Mouse (Mus musculus) intestine, embryonic 15.5 days (tissue): ENCODE measurements around the gene Mtx1. TPM values are rescaled to one million over a fixed set of nuclear protein-coding genes. Genes with fewer than 3 reads are reported as not detected.
A peak's percentile ranks its signal among the peaks of the same experiment; 100 is the strongest.

Experiments used
- ATAC-seq: fragments of 200-750 bp; cut with Nextera tagmentation; 2 replicates; pipeline ENCODE4 v1.8.0; 2017; ENCODE audit warnings: moderate TSS enrichment, moderate library complexity
- H3K27ac ChIP-seq: fragments of 300-500 bp; sonication (generic); 2 replicates; pipeline ENCODE4 v1.5.1; 2015; ENCODE audit warnings: mild to moderate bottlenecking, inconsistent platforms
- H3K27me3 ChIP-seq: fragments of 300-500 bp; sonication (generic); replicated peaks from 2 replicates; pipeline ENCODE4 v1.6.1; 2015; ENCODE audit warnings: inconsistent platforms
- H3K36me3 ChIP-seq: fragments of 300-500 bp; sonication (generic); 2 replicates; pipeline ENCODE4 v1.6.1; 2015; ENCODE audit warnings: inconsistent platforms
- H3K4me1 ChIP-seq: fragments of 300-500 bp; sonication (generic); replicated peaks from 2 replicates; pipeline ENCODE4 v1.6.1; 2015; ENCODE audit warnings: inconsistent platforms
- H3K4me2 ChIP-seq: fragments of 300-500 bp; sonication (generic); replicated peaks from 2 replicates; pipeline ENCODE4 v1.6.1; 2015; ENCODE audit warnings: mild to moderate bottlenecking, inconsistent platforms
- H3K4me3 ChIP-seq: fragments of 300-500 bp; sonication (generic); replicated peaks from 2 replicates; pipeline ENCODE4 v1.5.1; 2015; ENCODE audit warnings: inconsistent platforms
- H3K9ac ChIP-seq: fragments of 300-500 bp; sonication (generic); 2 replicates; pipeline ENCODE4 v1.6.1; 2015; ENCODE audit warnings: inconsistent platforms
- H3K9me3 ChIP-seq: fragments of 300-500 bp; sonication (generic); 2 replicates; pipeline ENCODE4 v1.6.1; 2016; ENCODE audit warnings: inconsistent platforms
- WGBS: fragments of 180-500 bp; shearing (Covaris S2); methylation state at CpG from one replicate; pipeline ENCODE4 v1.1.7; 2015; 5-methylcytosine and 5-hydroxymethylcytosine counted together
- polyA plus RNA-seq: library from polyadenylated mRNA; unstranded; fragments of >200 nt; fragmentation: Nextera tagmentation; extraction: Ambion mirVana; gene quantifications from 2 replicates; pipeline ENCODE4 v1.2.1, GENCODE M21; 2015

Gene Mtx1
- polyA plus RNA-seq, 1 experiment from 2014 or later: 214 TPM

- Histone ChIP-seq H3K27me3 (no peaks in the 10 kb centered on the region), H3K4me3 (no peak overlapping the region), H3K4me2 (no peak overlapping the region), H3K36me3 (no peaks in the 10 kb centered on the region), H3K9ac (no peak overlapping the region), H3K27ac (no peak overlapping the region), H3K9me3 (no peaks in the 10 kb centered on the region), H3K4me1 (peaks cover 22% of the 10 kb centered on the region)
- 75% methylated on average over 12 of the region's 12 CpGs for WGBS
- no peak for ATAC-seq
These were observed 38.4 kb downstream of the Mtx1 start for GRCm38 (mm10) chr3:89188478-89188875.

GRCm38 (mm10) chr3:89187690-89188477, 39.0 kb downstream of the Mtx1 start:
- Histone ChIP-seq H3K36me3 (no peaks in the 10 kb centered on the region), H3K27ac (no peak overlapping the region), H3K4me3 (no peak overlapping the region), H3K4me2 (no peak overlapping the region), H3K9me3 (no peaks in the 10 kb centered on the region), H3K27me3 (no peaks in the 10 kb centered on the region), H3K4me1 (peaks cover 25% of the 10 kb centered on the region), H3K9ac (no peak overlapping the region)
- whole genome bisulfite sequencing: 86% methylated on average over 18 of the region's 18 CpGs
- ATAC-seq: no peak

DNA sequence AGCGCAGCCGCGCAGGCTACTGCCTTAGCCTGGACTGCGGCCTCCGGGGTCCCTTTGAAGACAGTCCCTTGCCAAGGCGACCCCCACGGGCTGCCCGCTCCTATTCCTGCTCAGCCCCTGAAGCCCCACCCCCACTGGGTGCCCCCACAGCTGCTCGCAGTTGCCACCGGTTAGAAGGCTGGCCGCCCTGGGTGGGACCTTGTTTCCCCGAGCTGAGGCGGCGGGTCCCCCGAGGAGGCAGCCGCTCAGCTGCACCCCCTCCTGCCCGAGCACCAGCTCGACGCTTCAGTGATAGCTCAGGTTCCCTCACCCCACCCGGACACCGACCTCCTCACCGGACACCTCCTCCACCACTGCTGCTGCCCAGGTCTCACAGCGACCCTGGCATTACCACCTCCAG, 39.7 kb downstream of the Mtx1 start:
- Histone ChIP-seq H3K9ac (no peak overlapping the region), H3K27ac (no peak overlapping the region), H3K4me3 (no peak overlapping the region), H3K36me3 (0 out of 2 replicates have a peak, but pooled peaks cover 4% of the 10 kb centered on the region), H3K27me3 (no peaks in the 10 kb centered on the region), H3K4me1 (peaks cover 31% of the 10 kb centered on the region), H3K4me2 (no peak overlapping the region), H3K9me3 (no peaks in the 10 kb centered on the region)
- no peak for ATAC-seq
- 57% methylated on average over 23 of the region's 23 CpGs for WGBS

DNA sequence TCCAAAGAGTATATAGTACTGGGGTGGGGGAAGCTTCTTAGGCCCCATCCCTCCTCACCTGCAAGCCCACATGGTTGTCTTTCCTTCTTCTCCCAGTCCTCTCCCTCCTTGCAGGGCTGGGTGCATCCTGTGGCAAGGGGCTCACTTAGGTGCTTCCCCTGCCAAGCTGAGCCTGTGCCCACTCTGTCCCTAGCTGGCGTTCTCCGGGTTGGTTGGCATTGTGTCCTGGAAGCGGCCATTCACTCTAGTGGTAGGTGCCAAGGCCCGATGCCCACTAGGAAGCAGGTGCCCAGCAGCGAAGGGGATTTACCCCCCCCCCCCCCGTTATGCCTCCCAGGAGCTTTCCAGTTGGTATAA, 43.0 kb downstream of the Mtx1 start:
- no peak for ATAC-seq
- H3K4me1 ChIP-seq: peaks cover 33% of the 10 kb centered on the region
- H3K27ac ChIP-seq: no peak overlapping the region

GRCm38 (mm10) chr3:89183058-89183958, 43.6 kb downstream of the Mtx1 start, which contains the start of gene Fam189b:
Gene Fam189b (plus strand): TSS chr3:89183143.
- Histone ChIP-seq H3K27ac (peak within 1 kb of the TSS; percentile 89), H3K4me3 (peak within 1 kb of the TSS; percentile 64), H3K9ac (peak within 1 kb of the TSS; percentile 82), H3K4me2 (peak within 1 kb of the TSS; percentile 97), H3K4me1 (peaks cover 36% of the 10 kb centered on the region), H3K9me3 (no peaks in the 10 kb centered on the region), H3K27me3 (no peaks in the 10 kb centered on the region), H3K36me3 (peaks cover 24% of the 10 kb centered on the region)
- peak; percentile 95 for ATAC-seq
- 5% methylated on average over 38 of the region's 39 CpGs for whole genome bisulfite sequencing

More for the DNA sequence above, 43.0 kb downstream of the Mtx1 start:
- H3K4me3 ChIP-seq: peak overlapping the region; percentile 64
- H3K9ac ChIP-seq: peak overlapping the region; percentile 82
- no peaks in the 10 kb centered on the region for H3K9me3 ChIP-seq
- H3K4me2 ChIP-seq: peak overlapping the region; percentile 97
- peaks cover 24% of the 10 kb centered on the region for H3K36me3 ChIP-seq
- 82% methylated on average over 6 of the region's 6 CpGs for WGBS
- H3K27me3 ChIP-seq: no peaks in the 10 kb centered on the region

DNA sequence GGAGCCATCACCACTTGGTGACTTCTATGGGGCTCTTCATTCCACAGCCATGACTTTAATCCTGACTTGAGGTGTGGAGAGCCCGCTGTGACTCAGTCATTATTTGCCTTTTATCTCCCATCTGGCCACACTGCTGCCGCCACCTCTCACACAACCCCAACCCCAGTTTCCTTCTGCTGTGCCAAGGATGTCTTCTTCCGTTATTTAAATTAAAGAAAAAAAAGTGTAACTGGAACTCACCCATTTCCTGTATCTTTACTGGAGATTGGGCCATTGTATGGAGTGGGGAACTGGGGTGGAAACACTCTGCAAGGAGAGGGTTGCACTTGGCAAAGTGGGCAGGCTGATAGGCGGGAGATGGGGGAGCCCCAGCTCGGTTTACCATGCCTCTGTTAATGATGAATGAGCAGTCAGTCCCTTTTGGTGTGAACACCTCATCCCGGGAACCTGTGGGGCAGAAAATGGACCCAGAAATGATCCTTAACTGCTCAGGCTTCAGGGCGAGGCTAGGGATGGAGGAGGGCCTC, 44.3 kb downstream of the Mtx1 start:
- 47% methylated on average over 7 of the region's 7 CpGs for WGBS
- peak overlapping the region; percentile 97 for H3K4me2 ChIP-seq
- H3K27me3 ChIP-seq: no peaks in the 10 kb centered on the region
- H3K4me3 ChIP-seq: peak overlapping the region; percentile 64
- H3K36me3 ChIP-seq: peaks cover 24% of the 10 kb centered on the region
- H3K4me1 ChIP-seq: peaks cover 37% of the 10 kb centered on the region
- H3K27ac ChIP-seq: 0 out of 2 replicates have a peak overlapping the region, but pooled peaks have one; percentile 32
- H3K9ac ChIP-seq: peak overlapping the region; percentile 82; the same call in 1 of the 2 replicates
- no peak; the same call in 1 of the 2 replicates for ATAC-seq
- H3K9me3 ChIP-seq: no peaks in the 10 kb centered on the region

GRCm38 (mm10) chr3:89181749-89182500, 45.0 kb downstream of the Mtx1 start:
- Histone ChIP-seq H3K4me3 (no peak overlapping the region), H3K9me3 (no peaks in the 10 kb centered on the region), H3K4me1 (peaks cover 37% of the 10 kb centered on the region), H3K36me3 (peaks cover 24% of the 10 kb centered on the region), H3K27me3 (no peaks in the 10 kb centered on the region), H3K27ac (0 out of 2 replicates have a peak overlapping the region, but pooled peaks have one; percentile 32), H3K4me2 (no peak overlapping the region), H3K9ac (no peak overlapping the region)
- ATAC-seq: no peak
- 92% methylated on average over 27 of the region's 27 CpGs for WGBS

DNA sequence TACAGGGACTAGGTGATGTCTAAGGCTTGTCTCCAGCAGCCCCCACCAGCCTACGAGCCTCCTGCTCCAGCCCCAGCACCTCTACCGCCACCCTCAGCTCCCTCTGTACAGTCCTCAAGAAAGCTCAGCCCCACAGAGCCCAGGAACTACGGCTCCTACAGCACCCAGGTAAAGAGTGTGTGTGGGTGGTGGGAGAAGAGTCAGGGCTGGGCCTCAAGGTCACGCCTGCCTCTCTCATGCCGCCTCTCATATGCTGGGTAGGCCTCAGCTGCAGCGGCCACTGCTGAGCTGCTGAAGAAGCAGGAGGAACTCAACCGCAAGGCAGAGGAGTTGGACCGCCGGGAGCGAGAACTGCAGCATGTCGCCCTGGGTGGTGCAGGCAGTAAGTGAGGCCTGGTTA, 47.8 kb downstream of the Mtx1 start:
- Histone ChIP-seq H3K4me1 (peaks cover 21% of the 10 kb centered on the region), H3K4me2 (peak overlapping the region; percentile 82), H3K9me3 (no peaks in the 10 kb centered on the region), H3K27me3 (no peaks in the 10 kb centered on the region), H3K4me3 (no peak overlapping the region), H3K36me3 (peaks cover 46% of the 10 kb centered on the region), H3K27ac (no peak overlapping the region), H3K9ac (no peak overlapping the region)
- 87% methylated on average over 11 of the region's 11 CpGs for WGBS
- ATAC-seq: no peak

DNA sequence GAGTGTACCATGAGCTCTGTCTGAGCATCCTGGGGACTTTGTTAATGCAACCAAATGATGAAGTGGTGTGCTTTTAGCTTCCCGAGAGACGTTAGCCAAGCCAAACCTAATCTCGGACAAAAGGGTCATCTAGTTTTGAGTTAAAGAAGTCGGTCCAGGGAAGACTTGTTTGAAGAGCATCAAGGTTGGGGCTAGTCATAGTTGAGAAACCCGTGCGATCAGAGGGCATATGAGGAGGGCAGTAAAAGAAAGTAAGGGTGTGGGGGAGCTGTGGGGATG, 48.8 kb downstream of the Mtx1 start:
- no peaks in the 10 kb centered on the region for H3K27me3 ChIP-seq
- peaks cover 12% of the 10 kb centered on the region for H3K4me1 ChIP-seq
- peak overlapping the region; percentile 82 for H3K9ac ChIP-seq
- H3K36me3 ChIP-seq: peaks cover 54% of the 10 kb centered on the region
- WGBS: 5% methylated on average over 6 of the region's 6 CpGs
- peak overlapping the region; percentile 72 for H3K4me3 ChIP-seq
- H3K27ac ChIP-seq: peak overlapping the region; percentile 79
- no peak for ATAC-seq
- H3K9me3 ChIP-seq: no peaks in the 10 kb centered on the region
- H3K4me2 ChIP-seq: peak overlapping the region; percentile 82

- Histone ChIP-seq H3K4me2 (peak within 1 kb of the TSS; percentile 82), H3K4me3 (peak within 1 kb of the TSS; percentile 72), H3K9ac (peak within 1 kb of the TSS; percentile 82), H3K9me3 (no peaks in the 10 kb centered on the region), H3K27me3 (no peaks in the 10 kb centered on the region), H3K36me3 (peaks cover 53% of the 10 kb centered on the region), H3K27ac (peak within 1 kb of the TSS; percentile 79), H3K4me1 (peaks cover 9% of the 10 kb centered on the region)
- ATAC-seq: peak; percentile 96
- under 1% methylated on average over 43 of the region's 43 CpGs for WGBS
These were observed 49.4 kb downstream of the Mtx1 start, which contains the start of gene Scamp3 for GRCm38 (mm10) chr3:89177242-89178106. Gene Scamp3 (plus strand): TSS chr3:89177473.

- H3K4me2 ChIP-seq: no peak overlapping the region
- 0 out of 2 replicates have a peak overlapping the region, but pooled peaks have one; percentile 24 for H3K27ac ChIP-seq
- 85% methylated on average over 7 of the region's 7 CpGs for WGBS
- ATAC-seq: peak; percentile 3; the same call in 1 of the 2 replicates
- H3K9ac ChIP-seq: no peak overlapping the region
- H3K27me3 ChIP-seq: no peaks in the 10 kb centered on the region
- peaks cover 6% of the 10 kb centered on the region for H3K4me1 ChIP-seq
- H3K9me3 ChIP-seq: no peaks in the 10 kb centered on the region
- peaks cover 47% of the 10 kb centered on the region for H3K36me3 ChIP-seq
- no peak overlapping the region for H3K4me3 ChIP-seq
These were observed 50.5 kb downstream of the Mtx1 start for GRCm38 (mm10) chr3:89176421-89176820.
